In the genomic region with DNA sequence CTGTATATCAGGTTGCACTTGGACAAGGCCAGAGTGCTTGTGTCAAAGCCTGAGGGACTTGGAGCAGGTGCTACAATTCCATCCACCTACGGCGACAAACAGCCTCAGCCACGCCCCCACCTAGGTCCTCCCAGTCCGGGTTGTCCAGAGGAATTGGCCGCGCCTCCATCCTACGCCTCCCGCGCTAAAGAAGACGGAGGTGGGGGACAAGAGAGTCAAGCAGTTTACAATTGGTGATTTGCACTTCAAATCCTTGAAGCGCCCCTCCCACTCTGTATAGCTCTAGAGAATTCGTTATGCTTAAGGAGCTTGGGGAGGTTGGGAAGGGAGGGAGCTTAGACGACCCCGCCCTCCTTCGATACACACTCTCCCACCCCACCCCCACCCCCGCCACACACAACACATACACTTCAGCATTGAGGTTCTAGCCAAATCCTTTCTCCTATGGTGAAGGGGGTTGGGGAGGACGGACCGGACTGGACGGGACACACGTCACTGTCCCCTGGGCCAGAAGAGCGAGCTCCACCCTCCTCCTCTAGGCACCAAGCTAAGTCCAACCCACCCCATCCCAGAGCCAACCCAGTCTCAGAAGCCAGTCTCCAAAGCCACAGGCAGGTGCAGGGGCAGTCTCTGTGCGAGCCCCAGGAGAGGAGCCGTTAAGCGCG, we compare ENCODE assay signal across 9 mouse cellular contexts. TPM values are rescaled to one million over a fixed set of nuclear protein-coding genes. Genes with fewer than 3 reads are reported as not detected.
DNase-seq lines count a peak whose midpoint lies in the region; ATAC-seq and TF ChIP-seq lines count a peak whose summit lies in the region.
"Had no signal": no experiment of that assay in that cellular context is flagged by ENCODE, and none has a peak within 500 bp of the region (broad histone marks: within the 10 kb centered on the region; RNA-seq: fewer than 3 reads in every experiment).

TSS of gene Cldn3 (plus strand) at position 582 of the 665 bp plus-strand sequence.

- 1% methylated on average over 25 of the region's 25 CpGs for WGBS in hindbrain, embryonic 15.5 days
- 3% methylated on average over 25 of the region's 25 CpGs for WGBS in liver, embryonic 12.5 days (ENCODE audit: insufficient replicate concordance)

- no peak within 1 kb of the TSS for H3K9ac ChIP-seq in hindbrain, embryonic 15.5 days
- no peak within 1 kb of the TSS for H3K9ac ChIP-seq in liver, embryonic 12.5 days

- TF ChIP-seq POLR2A in embryonic fibroblast, embryonic 13.5 days (IDR thresholded peaks at IDR 0.05; ENCODE audit: low read depth, low read length) = no peak

- peak; percentile 63 for DNase-seq in gastrocnemius, adult 2 months
- no peak for DNase-seq in gastrocnemius, adult 18-20 months (ENCODE audit: low spot score)
- peak; percentile 20 for DNase-seq in neural tube, embryonic 10.5 days (ENCODE audit: extremely low spot score, low spot score)
- no peak for DNase-seq in spleen, postnatal 4 days (ENCODE audit: low spot score in 2 of 2)
- no peak for DNase-seq in frontal cortex, postnatal 25 days (ENCODE audit: low spot score in 2 of 2)

- intact Hi-C loops in gastrocnemius, adult 2 months (cut with DNase I) = no loop called here

- peak; percentile 67 for ATAC-seq in hindbrain, embryonic 15.5 days (ENCODE audit: low FRiP score, low read depth)
- peak; percentile 31; the same call in 1 of the 2 replicates for ATAC-seq in liver, embryonic 12.5 days

- peak within 1 kb of the TSS; percentile 45 for H3K4me2 ChIP-seq in hindbrain, embryonic 15.5 days
- H3K4me2 ChIP-seq in liver, embryonic 12.5 days = peak within 1 kb of the TSS; percentile 51

- H3K4me1 ChIP-seq in embryonic fibroblast, embryonic 13.5 days (ENCODE audit: control insufficient read depth, insufficient read depth, low read length) = 0 out of 2 replicates have a peak, but pooled peaks cover 2% of the 10 kb centered on the region
- H3K4me1 ChIP-seq in hindbrain, embryonic 15.5 days (replicated peaks) = peaks cover 16% of the 10 kb centered on the region
- peaks cover 22% of the 10 kb centered on the region for H3K4me1 ChIP-seq in liver, embryonic 12.5 days

- no peaks in the 10 kb centered on the region for H3K36me3 ChIP-seq in hindbrain, embryonic 15.5 days
- no peaks in the 10 kb centered on the region for H3K36me3 ChIP-seq in liver, embryonic 12.5 days

- no peaks in the 10 kb centered on the region for H3K9me3 ChIP-seq in hindbrain, embryonic 15.5 days
- no peaks in the 10 kb centered on the region for H3K9me3 ChIP-seq in liver, embryonic 12.5 days (replicated peaks)

- no peak for TF ChIP-seq CTCF in gastrocnemius, adult 2 months (IDR thresholded peaks at IDR 0.05)
- TF ChIP-seq CTCF in embryonic fibroblast, embryonic 13.5 days (IDR thresholded peaks at IDR 0.05; ENCODE audit: borderline replicate concordance, insufficient read depth, low read length) = no peak

- peaks cover 49% of the 10 kb centered on the region for H3K27me3 ChIP-seq in hindbrain, embryonic 15.5 days
- peaks cover 75% of the 10 kb centered on the region for H3K27me3 ChIP-seq in liver, embryonic 12.5 days (replicated peaks)

- H3K4me3 ChIP-seq in gastrocnemius, adult 2 months = peak within 1 kb of the TSS; percentile 59
- 0 out of 2 replicates have a peak within 1 kb of the TSS, but pooled peaks have one; percentile 0 for H3K4me3 ChIP-seq in embryonic fibroblast, embryonic 13.5 days (ENCODE audit: insufficient read depth, low read length)
- H3K4me3 ChIP-seq in hindbrain, embryonic 15.5 days = peak within 1 kb of the TSS; percentile 28
- peak within 1 kb of the TSS; percentile 28 for H3K4me3 ChIP-seq in liver, embryonic 12.5 days

- no peak within 1 kb of the TSS for H3K27ac ChIP-seq in gastrocnemius, adult 2 months
- H3K27ac ChIP-seq in embryonic fibroblast, embryonic 13.5 days (ENCODE audit: insufficient read depth, low read length) = no peak within 1 kb of the TSS
- H3K27ac ChIP-seq in hindbrain, embryonic 15.5 days (replicated peaks) = no peak within 1 kb of the TSS
- H3K27ac ChIP-seq in liver, embryonic 12.5 days = no peak within 1 kb of the TSS

RNA-seq across cellular contexts. Expression of gene Cldn3, which starts in this region (rescaled TPM):
- not detected for total RNA-seq in gastrocnemius, adult 2 months (2021)
- under 1 TPM; 0.18 to 0.36 TPM for total RNA-seq in gastrocnemius, adult 18-20 months (2021)
- not detected in 2 replicates for polyA plus RNA-seq in embryonic fibroblast, embryonic 13.5 days (2011; ENCODE audit: insufficient read length, low read depth, missing spikeins)
- polyA plus RNA-seq in hindbrain, embryonic 15.5 days (2015; fragmentation: Nextera tagmentation; extraction: Ambion mirVana) = 2.2 and 2.8 TPM in 2 replicates
- 0.55 and 0.57 TPM in 2 replicates for polyA plus RNA-seq in liver, embryonic 12.5 days (2016; fragmentation: Nextera tagmentation; extraction: Ambion mirVana)
- total RNA-seq: gastrocnemius, postnatal 36 days had no signal

Comparison
In these comparisons a context has a peak if more than half of its experiments do, and no peak if none do; other contexts are left out.
1. Peak in DNase-seq and H3K4me3 ChIP-seq in gastrocnemius, adult 2 months; RNA of the gene not detected or under 1 TPM.
2. Peak in ATAC-seq, H3K4me3 ChIP-seq and H3K4me2 ChIP-seq in liver, embryonic 12.5 days; RNA of the gene not detected or under 1 TPM.
3. H3K4me3 ChIP-seq: peak in every context shown above with its lines; median percentile 59 in gastrocnemius, adult 2 months; 28 in hindbrain, embryonic 15.5 days; 28 in liver, embryonic 12.5 days; 0 in embryonic fibroblast, embryonic 13.5 days.